Mouse (Mus musculus): ENCODE measurements around the gene Pabpn1l. TPM values are rescaled to one million over a fixed set of nuclear protein-coding genes. Genes with fewer than 3 reads are reported as not detected.

Pabpn1l gene
- polyA plus RNA-seq, 1 experiment from 2014 or later, result not detected

DNA sequence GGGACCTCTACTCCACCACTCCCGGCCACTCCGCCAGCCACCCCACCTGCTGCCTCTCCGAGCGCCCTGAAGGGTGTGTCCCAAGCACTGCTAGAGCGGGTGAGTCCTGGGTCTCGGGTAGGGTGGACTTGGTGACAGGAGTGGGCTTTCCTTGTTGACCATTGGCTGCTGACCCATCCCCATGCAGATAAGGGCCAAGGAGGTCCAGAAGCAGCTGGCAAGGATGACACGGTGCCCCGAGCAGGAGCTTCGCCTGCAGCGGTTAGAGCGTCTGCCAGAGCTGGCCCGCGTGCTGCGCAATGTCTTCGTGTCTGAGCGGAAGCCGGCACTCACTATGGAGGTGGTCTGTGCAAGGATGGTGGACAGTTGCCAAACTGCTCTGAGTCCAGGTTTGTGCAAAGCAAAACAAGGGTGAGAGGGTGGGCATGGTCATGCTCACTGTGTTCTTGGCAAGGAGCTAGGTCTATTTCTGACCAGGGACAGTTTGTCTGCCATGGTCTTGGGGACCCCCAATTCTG lies 50.7 kb downstream of the Pabpn1l start:
- no peak overlapping the region for H3K9ac ChIP-seq (replicated peaks)
- H3K4me1 ChIP-seq, result peaks cover 50% of the 10 kb centered on the region
- ATAC-seq (replicated peaks), result no peak
- H3K4me2 ChIP-seq (replicated peaks), result no peak overlapping the region
- no peaks in the 10 kb centered on the region for H3K9me3 ChIP-seq
- no peak overlapping the region for H3K4me3 ChIP-seq
- no peak overlapping the region for H3K27ac ChIP-seq (replicated peaks)
- 94% methylated on average over 17 of the region's 17 CpGs for WGBS
- H3K36me3 ChIP-seq, result peaks cover 13% of the 10 kb centered on the region; the same call in 1 of the 2 replicates
- no peaks in the 10 kb centered on the region for H3K27me3 ChIP-seq

DNA sequence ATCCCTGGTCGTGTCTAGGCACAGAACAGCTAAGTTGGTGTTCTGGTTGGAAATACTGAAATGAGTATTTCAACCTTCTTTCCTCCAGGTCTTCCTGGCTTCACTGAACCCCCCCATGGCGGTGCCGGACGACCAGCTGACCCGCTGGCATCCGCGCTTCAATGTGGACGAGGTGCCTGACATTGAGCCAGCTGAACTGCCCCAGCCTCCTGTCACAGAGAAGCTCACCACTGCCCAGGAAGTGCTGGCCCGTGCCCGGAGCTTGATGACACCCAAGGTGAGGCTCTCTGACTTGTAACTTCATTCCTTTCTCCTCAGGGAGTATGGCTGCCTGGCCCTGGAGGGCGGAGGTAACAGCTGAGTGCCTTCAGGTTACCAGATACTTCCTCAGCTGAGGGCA lies 51.4 kb downstream of the Pabpn1l start:
- Histone ChIP-seq H3K4me2 (replicated peaks) (no peak overlapping the region), H3K27me3 (no peaks in the 10 kb centered on the region), H3K4me1 (peaks cover 52% of the 10 kb centered on the region), H3K9me3 (no peaks in the 10 kb centered on the region), H3K4me3 (no peak overlapping the region), H3K36me3 (peaks cover 13% of the 10 kb centered on the region; the same call in 1 of the 2 replicates), H3K9ac (replicated peaks) (no peak overlapping the region), H3K27ac (replicated peaks) (no peak overlapping the region)
- WGBS, result 91% methylated on average over 11 of the region's 11 CpGs
- ATAC-seq (replicated peaks), result no peak

DNA sequence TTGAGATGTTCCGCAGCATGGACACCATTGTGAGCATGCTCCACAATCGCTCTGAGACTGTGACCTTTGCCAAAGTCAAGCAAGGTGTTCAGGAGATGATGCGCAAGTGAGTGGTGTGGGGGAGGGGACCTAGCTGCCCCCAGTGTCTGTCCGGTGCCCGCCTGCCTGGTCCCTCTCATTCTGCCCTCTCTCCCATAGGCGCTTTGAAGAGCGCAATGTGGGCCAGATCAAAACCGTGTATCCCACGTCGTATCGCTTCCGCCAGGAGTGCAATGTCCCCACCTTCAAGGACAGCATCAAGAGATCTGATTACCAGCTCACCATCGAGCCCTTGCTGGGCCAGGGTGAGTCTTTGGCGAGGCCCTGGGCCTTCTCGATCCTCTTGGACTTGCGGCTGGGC lies 52.5 kb downstream of the Pabpn1l start:
- Histone ChIP-seq H3K36me3 (peaks cover 12% of the 10 kb centered on the region; the same call in 1 of the 2 replicates), H3K4me3 (no peak overlapping the region), H3K27ac (replicated peaks) (no peak overlapping the region), H3K4me1 (peaks cover 40% of the 10 kb centered on the region), H3K9ac (replicated peaks) (no peak overlapping the region), H3K4me2 (replicated peaks) (no peak overlapping the region), H3K9me3 (no peaks in the 10 kb centered on the region), H3K27me3 (no peaks in the 10 kb centered on the region)
- ATAC-seq (replicated peaks), result no peak
- WGBS, result 97% methylated on average over 16 of the region's 16 CpGs

Small RNA genes lying within 50 kb of the gene (microRNA-seq; reads per million reads assigned to microRNA genes)
- not detected for gene Mir6396

Other genes starting within 250 kb of the Pabpn1l start
- 48.4 and 50.1 TPM in 2 replicates for gene Zc3h18, start 246.1 kb downstream of the Pabpn1l start, polyA plus RNA-seq (2015; fragmentation: Nextera tagmentation; extraction: Ambion mirVana)
- not detected in 2 replicates for gene Il17c, start 200.7 kb downstream of the Pabpn1l start, polyA plus RNA-seq (2015; fragmentation: Nextera tagmentation; extraction: Ambion mirVana)
- gene Cyba, start 189.8 kb downstream of the Pabpn1l start, polyA plus RNA-seq (2015; fragmentation: Nextera tagmentation; extraction: Ambion mirVana), result 30.1 and 32.8 TPM in 2 replicates
- gene Mvd, start 179.3 kb downstream of the Pabpn1l start, polyA plus RNA-seq (2015; fragmentation: Nextera tagmentation; extraction: Ambion mirVana), result 50.3 and 51.7 TPM in 2 replicates
- gene Snai3, start 162.0 kb downstream of the Pabpn1l start, polyA plus RNA-seq (2015; fragmentation: Nextera tagmentation; extraction: Ambion mirVana), result not detected in 2 replicates
- 40.2 and 44.8 TPM in 2 replicates for gene Rnf166, start 146.7 kb downstream of the Pabpn1l start, polyA plus RNA-seq (2015; fragmentation: Nextera tagmentation; extraction: Ambion mirVana)
- gene Ctu2, start 146.6 kb downstream of the Pabpn1l start, polyA plus RNA-seq (2015; fragmentation: Nextera tagmentation; extraction: Ambion mirVana), result 79.0 and 84.4 TPM in 2 replicates
- 2.1 and 2.6 TPM in 2 replicates for gene Piezo1, start 71.4 kb downstream of the Pabpn1l start, polyA plus RNA-seq (2015; fragmentation: Nextera tagmentation; extraction: Ambion mirVana)
- gene Cdt1, start 54.7 kb downstream of the Pabpn1l start, polyA plus RNA-seq (2015; fragmentation: Nextera tagmentation; extraction: Ambion mirVana), result 14.6 and 16.3 TPM in 2 replicates
- gene Aprt, start 45.8 kb downstream of the Pabpn1l start, polyA plus RNA-seq (2015; fragmentation: Nextera tagmentation; extraction: Ambion mirVana), result 187 TPM in 2 replicates
- 4.4 and 4.5 TPM in 2 replicates for gene Galns, start 11.3 kb downstream of the Pabpn1l start, polyA plus RNA-seq (2015; fragmentation: Nextera tagmentation; extraction: Ambion mirVana)
- 80.4 and 87.9 TPM in 2 replicates for gene Trappc2l, start 11.1 kb downstream of the Pabpn1l start, polyA plus RNA-seq (2015; fragmentation: Nextera tagmentation; extraction: Ambion mirVana)
- gene Cbfa2t3, start 76.4 kb upstream of the Pabpn1l start, polyA plus RNA-seq (2015; fragmentation: Nextera tagmentation; extraction: Ambion mirVana), result 13.2 and 14.0 TPM in 2 replicates
- 14.6 and 16.4 TPM in 2 replicates for gene Acsf3, start 152.7 kb upstream of the Pabpn1l start, polyA plus RNA-seq (2015; fragmentation: Nextera tagmentation; extraction: Ambion mirVana)
- 1.2 TPM in 2 replicates for gene Cdh15, start 225.2 kb upstream of the Pabpn1l start, polyA plus RNA-seq (2015; fragmentation: Nextera tagmentation; extraction: Ambion mirVana)

All from forebrain, embryonic 15.5 days (tissue).